Mouse (Mus musculus): ENCODE results near the gene Acer1. TPM values are rescaled to one million over a fixed set of nuclear protein-coding genes. Genes with fewer than 3 reads are reported as not detected.
"Not testable (repeated sequence)": the region's sequence is repeated elsewhere in the genome, so short reads cannot be mapped to it uniquely, and the experiment has no call there.

The Acer1 gene
- polyA plus RNA-seq, 1 experiment from 2014 or later, result not detected

DNA sequence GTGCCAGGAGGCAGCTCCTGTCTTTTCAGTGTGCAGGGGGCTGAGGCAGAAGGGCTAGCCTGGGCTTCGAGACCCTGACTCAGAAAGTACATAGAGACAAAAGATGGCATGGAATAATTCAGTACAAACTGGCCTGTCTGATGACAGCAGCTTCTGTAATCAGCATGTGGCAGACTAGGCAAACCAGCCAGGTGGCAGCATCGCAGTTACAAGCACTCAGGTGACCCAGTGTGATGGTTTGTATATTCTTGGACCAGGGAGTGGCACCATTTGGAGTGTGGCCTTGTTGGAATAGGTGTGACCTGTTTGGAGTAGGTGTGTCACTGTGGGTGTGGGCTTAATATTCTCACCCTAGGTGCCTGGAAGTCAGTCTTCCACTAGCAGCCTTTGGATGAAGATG is 72.2 kb downstream of the Acer1 start:
- H3K9ac ChIP-seq; H3K27ac ChIP-seq; DNase-seq; H3K27me3 ChIP-seq; H3K4me3 ChIP-seq (replicated peaks); ATAC-seq (ENCODE audit: low read depth); H3K4me2 ChIP-seq; H3K9me3 ChIP-seq (replicated peaks): not testable (repeated sequence)
- WGBS (ENCODE audit: insufficient replicate concordance), result 76% methylated on average over 2 of the region's 2 CpGs
- Histone ChIP-seq H3K4me1 (replicated peaks) (peaks cover 40% of the 10 kb centered on the region), H3K36me3 (peaks cover 84% of the 10 kb centered on the region)

DNA sequence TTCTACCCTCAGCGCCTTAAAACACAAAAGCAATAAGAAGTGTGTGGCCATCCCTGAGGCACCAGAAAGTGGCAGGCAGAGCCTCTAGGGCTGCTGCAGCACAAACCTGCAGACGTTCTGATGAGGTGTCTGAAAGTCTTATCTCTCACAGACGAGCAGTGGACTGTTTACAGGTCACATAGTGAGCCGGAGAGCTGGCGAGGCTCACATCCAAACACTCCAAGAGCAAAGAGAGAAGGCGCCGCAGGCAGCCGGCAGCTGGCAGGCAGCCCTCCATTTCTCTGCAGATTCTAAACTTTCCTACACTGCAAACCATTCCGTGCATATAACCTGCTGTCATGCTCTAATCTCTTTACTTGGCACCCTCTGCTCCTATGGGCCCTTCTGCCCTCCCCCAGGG is 74.0 kb downstream of the Acer1 start:
- peaks cover 85% of the 10 kb centered on the region for H3K36me3 ChIP-seq
- H3K27ac ChIP-seq, result no peak overlapping the region
- 60% methylated on average over 9 of the region's 9 CpGs for WGBS (ENCODE audit: insufficient replicate concordance)
- H3K4me2 ChIP-seq, result no peak overlapping the region
- H3K9ac ChIP-seq, result no peak overlapping the region
- no peak for DNase-seq
- H3K9me3 ChIP-seq (replicated peaks), result no peaks in the 10 kb centered on the region
- ATAC-seq (ENCODE audit: low read depth), result no peak; the same call in 1 of the 2 replicates
- no peaks in the 10 kb centered on the region for H3K27me3 ChIP-seq
- H3K4me1 ChIP-seq (replicated peaks), result peaks cover 30% of the 10 kb centered on the region
- no peak overlapping the region for H3K4me3 ChIP-seq (replicated peaks)

DNA sequence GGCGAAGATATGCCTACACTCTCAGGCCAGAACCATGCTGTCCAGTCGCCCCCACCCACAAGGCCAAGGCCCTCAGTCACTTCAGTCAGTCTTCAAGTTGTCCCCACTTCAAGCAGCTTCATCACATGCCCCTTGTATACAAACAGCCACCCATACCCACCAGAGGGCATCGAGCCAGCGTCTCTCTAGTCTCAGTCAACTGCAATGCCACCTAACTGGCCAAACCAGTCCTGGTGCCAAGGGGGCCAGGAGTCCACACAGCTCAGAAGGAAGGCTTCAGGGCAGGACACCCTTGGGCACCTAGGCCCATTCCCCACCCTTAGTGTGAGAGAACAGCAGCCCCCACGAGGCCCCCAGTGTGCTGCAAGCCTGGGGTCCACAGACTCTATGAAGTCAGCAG is 74.8 kb downstream of the Acer1 start:
- peaks cover 28% of the 10 kb centered on the region for H3K4me1 ChIP-seq (replicated peaks)
- no peak overlapping the region for H3K4me2 ChIP-seq
- H3K27me3 ChIP-seq, result no peaks in the 10 kb centered on the region
- H3K27ac ChIP-seq, result no peak overlapping the region
- 76% methylated on average over 5 of the region's 5 CpGs for WGBS (ENCODE audit: insufficient replicate concordance)
- H3K9ac ChIP-seq, result no peak overlapping the region
- ATAC-seq (ENCODE audit: low read depth), result no peak
- H3K4me3 ChIP-seq (replicated peaks), result no peak overlapping the region
- DNase-seq, result no peak
- peaks cover 85% of the 10 kb centered on the region for H3K36me3 ChIP-seq
- no peaks in the 10 kb centered on the region for H3K9me3 ChIP-seq (replicated peaks)

DNA sequence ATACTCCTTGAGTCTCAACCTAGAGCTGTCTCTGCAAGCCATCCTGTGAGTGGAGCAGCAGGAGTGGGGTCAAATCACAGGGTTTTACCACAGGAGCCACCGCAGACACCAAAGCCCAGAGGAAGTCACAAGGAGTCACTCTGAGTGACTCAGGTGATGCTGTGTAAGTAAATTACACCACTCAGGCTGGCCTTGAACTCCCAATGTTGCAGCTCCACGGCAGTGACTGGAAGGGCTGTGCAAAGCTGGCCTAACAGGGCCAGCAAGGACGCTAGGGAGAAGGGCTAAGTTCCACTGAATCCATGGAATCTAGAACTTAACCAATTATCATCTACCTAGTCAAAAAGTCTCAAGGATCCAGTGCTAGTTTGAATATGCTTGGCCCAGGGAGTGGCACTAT is 75.8 kb downstream of the Acer1 start:
- peaks cover 28% of the 10 kb centered on the region for H3K4me1 ChIP-seq (replicated peaks)
- H3K27ac ChIP-seq, result no peak overlapping the region
- DNase-seq, result no peak
- H3K9ac ChIP-seq, result no peak overlapping the region
- no peak for ATAC-seq (ENCODE audit: low read depth)
- no peaks in the 10 kb centered on the region for H3K9me3 ChIP-seq (replicated peaks)
- no peak overlapping the region for H3K4me3 ChIP-seq (replicated peaks)
- 78% methylated on average over 3 of the region's 3 CpGs for WGBS (ENCODE audit: insufficient replicate concordance)
- H3K36me3 ChIP-seq, result peaks cover 88% of the 10 kb centered on the region
- H3K27me3 ChIP-seq, result no peaks in the 10 kb centered on the region
- no peak overlapping the region for H3K4me2 ChIP-seq

Other genes starting within 250 kb of the Acer1 start
- gene Nrtn, start 224.6 kb downstream of the Acer1 start, polyA plus RNA-seq (2015; fragmentation: Nextera tagmentation; extraction: Ambion mirVana), result 1.00 and 1.0 TPM in 2 replicates
- 17.2 and 17.5 TPM in 2 replicates for gene Dus3l, start 217.4 kb downstream of the Acer1 start, polyA plus RNA-seq (2015; fragmentation: Nextera tagmentation; extraction: Ambion mirVana)
- 0.45 and 0.61 TPM in 2 replicates for gene Prr22, start 211.9 kb downstream of the Acer1 start, polyA plus RNA-seq (2015; fragmentation: Nextera tagmentation; extraction: Ambion mirVana)
- gene Rfx2, start 151.1 kb downstream of the Acer1 start, polyA plus RNA-seq (2015; fragmentation: Nextera tagmentation; extraction: Ambion mirVana), result 10.1 and 10.7 TPM in 2 replicates
- not detected in 2 replicates for gene Acsbg2, start 107.7 kb downstream of the Acer1 start, polyA plus RNA-seq (2015; fragmentation: Nextera tagmentation; extraction: Ambion mirVana)
- 0.03 and 0.08 TPM in 2 replicates for gene 1700061G19Rik, start 106.6 kb downstream of the Acer1 start, polyA plus RNA-seq (2015; fragmentation: Nextera tagmentation; extraction: Ambion mirVana)
- gene Mllt1, start 46.7 kb downstream of the Acer1 start, polyA plus RNA-seq (2015; fragmentation: Nextera tagmentation; extraction: Ambion mirVana), result 11.0 and 12.1 TPM in 2 replicates
- 88.2 and 100.0 TPM in 2 replicates for gene Clpp, start 8.2 kb upstream of the Acer1 start, polyA plus RNA-seq (2015; fragmentation: Nextera tagmentation; extraction: Ambion mirVana)
- gene Alkbh7, start 15.2 kb upstream of the Acer1 start, polyA plus RNA-seq (2015; fragmentation: Nextera tagmentation; extraction: Ambion mirVana), result 19.7 and 20.9 TPM in 2 replicates
- gene Pspn, start 17.9 kb upstream of the Acer1 start, polyA plus RNA-seq (2015; fragmentation: Nextera tagmentation; extraction: Ambion mirVana), result 0.23 TPM in 1 of 2 replicates, not detected in the other
- gene Gtf2f1, start 29.2 kb upstream of the Acer1 start, polyA plus RNA-seq (2015; fragmentation: Nextera tagmentation; extraction: Ambion mirVana), result 64.4 and 73.9 TPM in 2 replicates
- 0.20 and 0.21 TPM in 2 replicates for gene Gm17949, start 29.3 kb upstream of the Acer1 start, polyA plus RNA-seq (2015; fragmentation: Nextera tagmentation; extraction: Ambion mirVana)
- gene Khsrp, start 49.4 kb upstream of the Acer1 start, polyA plus RNA-seq (2015; fragmentation: Nextera tagmentation; extraction: Ambion mirVana), result 26.2 and 27.8 TPM in 2 replicates
- not detected in 2 replicates for gene Slc25a41, start 59.5 kb upstream of the Acer1 start, polyA plus RNA-seq (2015; fragmentation: Nextera tagmentation; extraction: Ambion mirVana)
- gene Crb3, start 77.0 kb upstream of the Acer1 start, polyA plus RNA-seq (2015; fragmentation: Nextera tagmentation; extraction: Ambion mirVana), result 2.9 and 3.1 TPM in 2 replicates
- 2.4 and 2.9 TPM in 2 replicates for gene Slc25a23, start 77.7 kb upstream of the Acer1 start, polyA plus RNA-seq (2015; fragmentation: Nextera tagmentation; extraction: Ambion mirVana)
- gene Dennd1c, start 96.4 kb upstream of the Acer1 start, polyA plus RNA-seq (2015; fragmentation: Nextera tagmentation; extraction: Ambion mirVana), result 0.97 and 1.6 TPM in 2 replicates
- 0.55 and 0.87 TPM in 2 replicates for gene Tubb4a, start 105.7 kb upstream of the Acer1 start, polyA plus RNA-seq (2015; fragmentation: Nextera tagmentation; extraction: Ambion mirVana)
- 1.0 and 1.1 TPM in 2 replicates for gene Tnfsf9, start 123.2 kb upstream of the Acer1 start, polyA plus RNA-seq (2015; fragmentation: Nextera tagmentation; extraction: Ambion mirVana)
- not detected in 2 replicates for gene Cd70, start 167.7 kb upstream of the Acer1 start, polyA plus RNA-seq (2015; fragmentation: Nextera tagmentation; extraction: Ambion mirVana)
- gene Tnfsf14, start 212.1 kb upstream of the Acer1 start, polyA plus RNA-seq (2015; fragmentation: Nextera tagmentation; extraction: Ambion mirVana), result 1.4 and 1.8 TPM in 2 replicates
- 98.2 and 119 TPM in 2 replicates for gene C3, start 246.0 kb upstream of the Acer1 start, polyA plus RNA-seq (2015; fragmentation: Nextera tagmentation; extraction: Ambion mirVana)